Mouse (Mus musculus) left cerebral cortex, postnatal 10 days (tissue): Measurements from ENCODE around the gene Rbms1. TPM values are rescaled to one million over a fixed set of nuclear protein-coding genes. Genes with fewer than 3 reads are reported as not detected.
A peak's percentile ranks its signal among the peaks of the same experiment; 100 is the strongest.

Source experiments
- DNase-seq, 2 experiments: peaks; one replicate each; pipeline ENCODE4 v3.0.0; 2021 to 2022; ENCODE audit warnings: low spot score in 2 of 2, mixed read lengths in 1 of 2; ENCODE audit errors: extremely low spot score in 1 of 2
- intact Hi-C: fragments of 180-260 bp; cut with DNase I; formaldehyde crosslinking; loops from one replicate; pipeline ENCODE4 v1.15.1; 2025
- total RNA-seq, 2 experiments: library from RNA; stranded (reverse); gene quantifications; 2 replicates each; pipeline ENCODE4 v1.2.3; 2021

Gene Rbms1
- total RNA-seq, 2 experiments from 2014 or later = 24.9 to 30.4 TPM

- DNase-seq = no peak
- intact Hi-C loops = no loop called here
Measured at GRCm38 (mm10) chr2:60800921-60801558, 162.0 kb downstream of the Rbms1 start.

GRCm38 (mm10) chr2:60799816-60800215, 163.2 kb downstream of the Rbms1 start:
- intact Hi-C loops = no loop called here
- no peak for DNase-seq

GRCm38 (mm10) chr2:60798767-60799529, 164.0 kb downstream of the Rbms1 start:
- intact Hi-C loops = no loop called here
- no peak for DNase-seq

- intact Hi-C loops = no loop called here
- DNase-seq = no peak
Measured at GRCm38 (mm10) chr2:60796969-60797669, 165.9 kb downstream of the Rbms1 start.

- intact Hi-C loops = no loop called here
- no peak for DNase-seq
Measured at GRCm38 (mm10) chr2:60796616-60796968, 166.4 kb downstream of the Rbms1 start.

GRCm38 (mm10) chr2:60795861-60796260, 167.1 kb downstream of the Rbms1 start:
- intact Hi-C loops = no loop called here
- DNase-seq = no peak

GRCm38 (mm10) chr2:60792506-60792905, 170.5 kb downstream of the Rbms1 start:
- intact Hi-C loops = no loop called here
- no peak for DNase-seq

GRCm38 (mm10) chr2:60789126-60789525, 173.9 kb downstream of the Rbms1 start:
- DNase-seq = no peak
- intact Hi-C loops = no loop called here

GRCm38 (mm10) chr2:60788173-60788908, 174.7 kb downstream of the Rbms1 start:
- DNase-seq = no peak
- intact Hi-C loops = no loop called here

- intact Hi-C loops = no loop called here
- DNase-seq = no peak
Measured at GRCm38 (mm10) chr2:60787088-60787487, 175.9 kb downstream of the Rbms1 start.

GRCm38 (mm10) chr2:60786289-60786688, 176.7 kb downstream of the Rbms1 start:
- intact Hi-C loops = no loop called here
- peak in 1 of 2 experiments; percentile 32 for DNase-seq

GRCm38 (mm10) chr2:60774501-60774900, 188.5 kb downstream of the Rbms1 start:
- no peak for DNase-seq
- intact Hi-C loops = no loop called here

- intact Hi-C loops = no loop called here
- DNase-seq = peak in 1 of 2 experiments; percentile 27
Measured at GRCm38 (mm10) chr2:60773592-60773991, 189.4 kb downstream of the Rbms1 start.

GRCm38 (mm10) chr2:60766420-60766819, 196.6 kb downstream of the Rbms1 start:
- intact Hi-C loops = no loop called here
- no peak for DNase-seq

- intact Hi-C loops = no loop called here
- no peak for DNase-seq
Measured at GRCm38 (mm10) chr2:60756218-60756617, 206.8 kb downstream of the Rbms1 start.

- intact Hi-C loops = no loop called here
- DNase-seq = no peak
Measured at GRCm38 (mm10) chr2:60755101-60755500, 207.9 kb downstream of the Rbms1 start.

GRCm38 (mm10) chr2:60751274-60751673, 211.7 kb downstream of the Rbms1 start:
- intact Hi-C loops = no loop called here
- DNase-seq = no peak

GRCm38 (mm10) chr2:60750591-60750990, 212.4 kb downstream of the Rbms1 start:
- intact Hi-C loops = no loop called here

GRCm38 (mm10) chr2:60748585-60748984, 214.4 kb downstream of the Rbms1 start:
- no peak for DNase-seq
- intact Hi-C loops = no loop called here

More at GRCm38 (mm10) chr2:60750591-60750990, 212.4 kb downstream of the Rbms1 start:
- no peak for DNase-seq
